Mouse (Mus musculus): Measurements from ENCODE around the gene Tchh.
"Not testable (repeated sequence)": the region's sequence is repeated elsewhere in the genome, so short reads cannot be mapped to it uniquely, and the experiment has no call there.

Gene Tchh

DNA sequence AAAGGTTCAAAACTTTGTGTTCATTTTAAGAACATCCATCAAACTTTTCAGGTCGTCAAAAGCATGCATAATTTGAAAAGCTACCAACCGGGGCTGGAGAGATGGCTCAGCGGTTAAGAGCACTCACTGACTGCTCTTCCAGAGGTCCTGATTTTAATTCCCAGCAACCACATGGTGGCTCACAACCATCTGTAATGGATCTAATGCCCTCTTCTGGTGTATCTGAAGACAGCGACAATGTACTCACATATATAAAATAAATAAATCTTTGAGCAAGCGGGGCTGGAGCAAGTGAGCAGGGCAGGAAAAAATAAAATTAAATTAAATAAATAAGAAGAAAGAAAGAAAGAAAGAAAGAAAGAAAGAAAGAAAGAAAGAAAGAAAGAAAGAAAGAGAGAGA lies 52.6 kb downstream of the Tchh start:
- not testable (repeated sequence) for DNase-seq

DNA sequence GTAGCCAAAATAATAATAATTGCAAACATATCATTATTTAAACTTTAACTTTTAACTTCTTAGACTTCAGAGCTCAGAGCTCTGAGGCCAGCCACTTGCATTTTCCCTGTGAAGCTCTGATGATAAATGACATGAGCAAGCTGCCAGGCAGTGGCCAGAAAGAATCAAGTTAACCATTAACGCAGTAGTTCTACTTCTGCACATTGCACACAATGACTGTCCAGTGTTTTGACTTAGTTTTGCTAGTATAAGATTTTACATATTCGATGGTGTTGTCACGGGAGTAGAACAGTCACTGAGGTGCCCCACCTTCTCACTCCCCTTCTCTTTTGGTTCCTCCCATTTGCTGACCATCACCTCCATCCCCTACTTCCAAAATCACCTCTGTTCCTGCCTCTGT lies 55.0 kb downstream of the Tchh start:
- no peak for DNase-seq

Data from right cerebral cortex, postnatal 4 days (tissue).